Mouse (Mus musculus): ENCODE data around the gene Prr7.

GRCm38 (mm10) chr13:55479929-55480328 lies 15.9 kb downstream of the Prr7 start:
- TF ChIP-seq POLR2A (IDR thresholded peaks at IDR 0.05; ENCODE audit: borderline replicate concordance, extremely low read depth, insufficient read depth, insufficient read length, poor library complexity, severe bottlenecking) (no peak), CTCF (IDR thresholded peaks at IDR 0.05; ENCODE audit: borderline replicate concordance, extremely low read depth, insufficient read depth, insufficient read length) (no peak)

Data from brain, embryonic 14.5 days (tissue).